Mouse (Mus musculus) cerebellum, postnatal 14 days (tissue): ENCODE results near the gene Tiam1.
A peak's percentile ranks its signal among the peaks of the same experiment; 100 is the strongest.

ENCODE experiments used
- DNase-seq, 2 experiments: peaks; one replicate each; pipeline ENCODE4 v3.0.0; 2021; ENCODE audit warnings: mixed read lengths in 2 of 2

The Tiam1 gene

GRCm38 (mm10) chr16:90142574-90143415 is 774 bp downstream of the Tiam1 start:
- peak; percentile 77 for DNase-seq

- no peak for DNase-seq
These were observed 1.4 kb downstream of the Tiam1 start for GRCm38 (mm10) chr16:90142247-90142573.

GRCm38 (mm10) chr16:90141556-90141955 is 2.0 kb downstream of the Tiam1 start:
- no peak for DNase-seq

- DNase-seq = no peak
These were observed 3.0 kb downstream of the Tiam1 start for GRCm38 (mm10) chr16:90140571-90140970.

GRCm38 (mm10) chr16:90139696-90140095 is 3.9 kb downstream of the Tiam1 start:
- DNase-seq = no peak

GRCm38 (mm10) chr16:90138151-90138550 is 5.4 kb downstream of the Tiam1 start:
- DNase-seq = no peak

- no peak for DNase-seq
These were observed 6.4 kb downstream of the Tiam1 start for GRCm38 (mm10) chr16:90137175-90137574.

GRCm38 (mm10) chr16:90135580-90135979 is 8.0 kb downstream of the Tiam1 start:
- no peak for DNase-seq

GRCm38 (mm10) chr16:90134351-90134750 is 9.2 kb downstream of the Tiam1 start:
- no peak for DNase-seq

- no peak for DNase-seq
These were observed 10.8 kb downstream of the Tiam1 start for GRCm38 (mm10) chr16:90132816-90133215.

GRCm38 (mm10) chr16:90132331-90132730 is 11.2 kb downstream of the Tiam1 start:
- DNase-seq = no peak

- no peak for DNase-seq
These were observed 14.6 kb downstream of the Tiam1 start for GRCm38 (mm10) chr16:90128817-90129587.

- no peak for DNase-seq
These were observed 15.2 kb downstream of the Tiam1 start for GRCm38 (mm10) chr16:90128361-90128760.

GRCm38 (mm10) chr16:90125318-90126314 is 18.0 kb downstream of the Tiam1 start:
- DNase-seq = no peak

- peak; percentile 37 to 45 for DNase-seq
These were observed 20.5 kb downstream of the Tiam1 start for GRCm38 (mm10) chr16:90123091-90123490.

GRCm38 (mm10) chr16:90122439-90122838 is 21.1 kb downstream of the Tiam1 start:
- DNase-seq = no peak

- DNase-seq = peak; percentile 63 to 72
These were observed 21.8 kb downstream of the Tiam1 start for GRCm38 (mm10) chr16:90121799-90122198.

GRCm38 (mm10) chr16:90119969-90120368 is 23.6 kb downstream of the Tiam1 start:
- no peak for DNase-seq

GRCm38 (mm10) chr16:90116637-90117182 is 26.9 kb downstream of the Tiam1 start:
- no peak for DNase-seq

- no peak for DNase-seq
These were observed 30.9 kb downstream of the Tiam1 start for GRCm38 (mm10) chr16:90112577-90113155.

GRCm38 (mm10) chr16:90109500-90109899 is 34.1 kb downstream of the Tiam1 start:
- no peak for DNase-seq
